Mouse (Mus musculus) adrenal gland, postnatal 4 days (tissue): Measurements from ENCODE around the gene Slc38a9. TPM values are rescaled to one million over a fixed set of nuclear protein-coding genes. Genes with fewer than 3 reads are reported as not detected.
"Not testable (repeated sequence)": the region's sequence is repeated elsewhere in the genome, so short reads cannot be mapped to it uniquely, and the experiment has no call there.

Source experiments
- DNase-seq, 2 experiments: peaks; one replicate each; pipeline ENCODE4 v3.0.0; 2021 to 2022; ENCODE audit warnings: low spot score in 2 of 2, mixed read lengths in 2 of 2
- total RNA-seq, 2 experiments: library from RNA; stranded (reverse); gene quantifications; 2 replicates each; pipeline ENCODE4 v1.2.3; 2021

Gene Slc38a9
- total RNA-seq, 2 experiments from 2014 or later: 36.8 to 38.6 TPM

DNA sequence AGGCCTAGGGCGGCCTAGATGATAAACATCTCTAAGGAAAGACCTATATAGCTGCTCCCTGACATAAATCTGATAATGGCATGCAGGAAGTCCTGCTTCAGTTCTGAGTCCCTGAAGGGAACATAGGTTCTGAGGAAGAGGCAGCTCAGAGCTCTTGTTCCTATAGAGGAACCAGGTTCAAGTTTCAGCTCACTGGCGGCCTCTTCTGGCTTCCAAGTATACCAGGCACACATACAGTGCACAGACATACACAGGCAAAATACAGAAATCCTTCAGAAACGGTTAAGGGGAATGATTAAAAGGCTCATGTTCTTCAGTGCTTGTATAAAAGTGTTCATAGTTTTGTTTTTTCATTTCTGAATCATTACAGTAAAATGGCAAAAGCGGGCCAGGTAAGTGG is 17.6 kb downstream of the Slc38a9 start:
- no peak for DNase-seq

DNA sequence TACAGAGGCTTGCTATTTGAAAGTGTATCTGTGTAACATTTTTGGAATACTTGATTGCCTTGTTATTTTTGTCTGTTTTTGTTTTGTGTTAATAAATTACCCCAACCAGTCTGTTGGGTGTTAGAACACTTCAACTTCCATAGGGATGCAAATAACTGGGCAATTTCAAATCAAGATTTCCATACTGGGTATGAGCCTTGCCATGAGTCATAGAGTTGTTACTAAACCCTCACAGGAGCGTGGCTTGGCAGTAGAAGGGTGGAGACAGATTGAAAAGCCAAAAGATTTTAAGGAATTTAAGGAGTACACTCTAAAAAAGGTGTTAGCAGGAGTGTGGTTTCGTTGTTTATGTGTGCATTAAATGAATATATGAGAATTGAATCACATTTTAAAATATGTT is 22.8 kb downstream of the Slc38a9 start:
- no peak for DNase-seq

DNA sequence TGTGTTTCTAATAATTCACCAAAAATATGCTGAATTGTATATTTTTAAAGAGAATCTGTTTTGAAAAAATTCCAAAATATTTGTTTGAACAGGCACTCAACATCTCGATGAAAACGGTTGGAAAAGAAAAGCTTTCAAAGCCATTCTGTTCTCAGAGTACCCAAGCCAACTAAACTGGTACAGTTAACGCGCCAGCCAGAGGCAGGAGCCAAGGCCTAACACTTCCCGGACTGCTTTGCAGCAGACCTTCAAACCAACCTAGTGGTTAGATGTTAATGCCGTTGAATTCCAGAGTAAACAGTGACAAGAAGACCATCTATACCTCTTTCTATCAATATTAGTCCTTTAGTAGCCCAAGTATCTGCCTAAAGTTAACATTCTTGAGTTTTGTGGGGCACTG is 23.4 kb downstream of the Slc38a9 start:
- no peak for DNase-seq

DNA sequence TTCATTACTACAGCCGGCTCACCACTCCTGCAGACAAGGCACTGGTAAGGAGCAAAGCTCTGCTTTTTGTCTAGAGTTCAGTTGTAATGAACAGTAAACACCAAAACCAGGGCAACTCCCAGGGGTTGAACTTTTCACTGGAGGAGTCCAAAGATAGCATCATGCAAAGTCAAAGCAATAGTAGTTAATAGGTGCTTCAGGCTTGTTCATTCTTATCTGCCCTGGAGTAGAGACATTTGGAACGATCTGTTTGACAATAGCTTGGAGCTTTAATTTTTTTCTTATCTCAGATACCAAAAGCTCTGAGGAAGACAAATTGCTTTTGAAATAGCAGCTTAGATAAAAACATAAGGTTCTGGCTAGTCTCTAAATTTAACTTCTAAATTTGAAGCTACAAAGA is 25.6 kb downstream of the Slc38a9 start:
- no peak for DNase-seq

DNA sequence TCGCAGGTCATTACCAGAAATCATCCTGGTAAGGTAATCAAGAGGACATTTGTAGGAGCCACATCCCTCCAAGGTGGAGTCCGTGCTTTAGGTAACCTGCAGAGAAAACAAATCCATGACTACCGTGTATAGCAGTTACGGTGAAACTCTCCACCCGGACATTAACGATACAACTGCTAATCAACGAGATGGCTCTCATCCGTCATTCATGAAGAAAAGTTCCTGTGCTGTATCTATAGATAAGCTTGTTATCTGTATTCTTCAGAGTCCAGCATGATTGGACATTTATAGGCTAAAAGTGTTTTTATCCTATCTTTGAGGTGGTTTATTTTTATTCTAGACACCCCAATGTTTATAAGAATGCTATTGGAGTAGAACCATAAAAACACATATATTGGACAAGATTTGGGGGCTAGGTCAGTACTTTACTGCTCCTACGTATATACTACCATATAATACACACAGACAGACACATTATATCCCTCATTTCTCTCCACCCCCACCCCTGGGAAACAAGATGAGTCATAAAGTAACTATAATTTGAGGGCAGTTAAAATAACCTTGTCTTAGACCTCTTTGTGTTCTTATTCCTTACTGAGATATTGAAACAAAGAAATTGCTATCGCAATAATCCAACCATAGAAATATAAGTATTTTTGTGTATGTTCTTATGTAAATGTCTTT is 32.5 kb downstream of the Slc38a9 start:
- DNase-seq: no peak

DNA sequence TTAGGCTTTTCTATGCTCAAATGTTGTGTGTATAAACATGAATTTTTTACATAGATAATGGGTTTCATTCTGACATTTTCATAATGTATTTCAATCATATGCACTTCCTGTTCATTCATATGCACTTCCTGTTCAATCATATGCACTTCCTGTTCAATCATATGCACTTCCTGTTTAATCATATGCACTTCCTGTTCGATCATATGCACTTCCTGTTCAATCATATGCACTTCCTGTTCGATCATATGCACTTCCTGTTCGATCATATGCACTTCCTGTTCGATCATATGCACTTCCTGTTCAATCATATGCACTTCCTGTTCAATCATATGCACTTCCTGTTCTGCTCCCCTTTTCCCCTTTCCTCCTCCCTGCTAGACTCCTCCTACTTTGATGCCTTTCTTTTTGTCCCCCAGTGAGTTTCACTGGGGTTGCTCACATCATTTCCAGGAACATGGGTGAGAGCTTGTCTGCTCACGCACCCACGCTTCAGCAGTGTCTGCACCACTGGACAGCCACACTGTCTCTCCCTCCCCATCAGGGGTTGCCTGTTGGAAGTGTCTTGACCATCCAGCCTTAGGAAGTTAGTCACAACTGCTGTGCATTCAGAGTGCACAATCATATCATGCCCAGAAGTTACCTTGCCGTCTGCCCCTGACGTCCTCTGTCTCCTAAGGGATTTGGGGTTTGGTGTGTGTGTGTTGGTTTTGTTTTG is 35.1 kb downstream of the Slc38a9 start:
- DNase-seq: no peak

DNA sequence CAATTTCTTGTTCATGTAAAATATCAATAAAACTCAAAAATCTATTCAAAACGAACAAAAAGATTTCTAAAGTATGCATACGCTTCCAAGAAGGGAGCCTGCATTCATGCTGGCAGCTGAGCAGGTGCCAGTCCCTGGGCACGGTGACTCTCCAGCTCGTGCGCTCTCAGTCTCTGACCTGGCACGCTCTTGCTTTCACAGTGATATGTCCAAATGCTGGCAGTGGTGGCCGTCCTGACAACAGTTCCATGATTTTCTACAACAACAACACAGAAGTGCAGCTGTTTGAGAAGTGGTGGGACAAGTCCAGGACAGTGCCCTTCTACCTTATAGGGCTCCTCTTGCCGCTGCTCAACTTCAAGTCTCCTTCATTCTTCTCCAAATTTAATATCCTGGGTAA is 40.7 kb downstream of the Slc38a9 start:
- DNase-seq: no peak

DNA sequence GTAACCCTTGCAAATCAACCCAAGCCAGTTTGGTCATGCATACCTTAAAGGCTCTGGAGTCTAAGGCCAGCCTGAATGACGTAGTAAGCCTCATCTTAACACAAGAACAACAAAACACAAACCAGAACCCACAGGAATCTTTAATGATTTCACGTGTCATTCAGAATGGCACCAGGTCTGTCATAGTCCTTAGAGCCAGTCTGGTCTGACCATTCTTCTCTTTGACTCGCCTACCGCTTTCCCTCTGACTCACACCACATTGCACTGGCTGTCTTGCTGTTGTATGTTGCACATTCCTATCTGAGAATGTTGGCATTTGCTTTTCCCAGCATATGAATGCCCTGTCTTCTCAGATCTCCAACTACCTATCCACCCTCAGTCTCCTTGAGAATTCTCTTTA is 45.8 kb downstream of the Slc38a9 start:
- DNase-seq: no peak

DNA sequence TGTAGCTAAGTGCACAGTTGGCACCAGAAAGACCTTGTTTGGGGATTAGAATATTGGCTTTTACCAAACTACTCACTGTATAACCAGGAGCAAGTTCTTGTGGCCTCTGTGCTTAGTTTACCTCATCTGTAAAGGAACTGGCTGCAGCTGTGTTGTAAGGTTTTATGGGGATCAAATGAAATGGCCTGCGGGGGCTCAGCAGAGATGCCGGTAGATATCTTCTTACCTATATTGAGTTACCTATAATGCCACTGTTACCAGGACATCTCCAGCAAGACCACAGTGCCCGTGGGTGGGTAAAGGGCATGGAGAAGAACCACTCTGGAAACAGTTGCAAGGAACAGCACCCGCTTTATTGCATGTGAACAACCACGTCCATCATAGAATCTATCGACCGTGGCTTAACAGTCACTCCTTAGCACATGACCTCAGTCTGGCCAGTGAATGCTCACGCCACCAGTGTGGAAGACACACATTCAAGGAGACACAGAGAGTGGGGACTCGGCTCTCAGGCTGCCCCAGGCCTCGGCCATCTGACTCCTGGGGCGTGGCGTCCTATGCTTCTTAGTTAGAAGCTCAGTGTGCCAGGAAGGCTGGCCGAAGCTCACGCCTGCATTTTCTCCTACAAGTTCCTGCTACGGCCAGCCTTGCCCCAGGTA is 59.7 kb downstream of the Slc38a9 start:
- no peak for DNase-seq

DNA sequence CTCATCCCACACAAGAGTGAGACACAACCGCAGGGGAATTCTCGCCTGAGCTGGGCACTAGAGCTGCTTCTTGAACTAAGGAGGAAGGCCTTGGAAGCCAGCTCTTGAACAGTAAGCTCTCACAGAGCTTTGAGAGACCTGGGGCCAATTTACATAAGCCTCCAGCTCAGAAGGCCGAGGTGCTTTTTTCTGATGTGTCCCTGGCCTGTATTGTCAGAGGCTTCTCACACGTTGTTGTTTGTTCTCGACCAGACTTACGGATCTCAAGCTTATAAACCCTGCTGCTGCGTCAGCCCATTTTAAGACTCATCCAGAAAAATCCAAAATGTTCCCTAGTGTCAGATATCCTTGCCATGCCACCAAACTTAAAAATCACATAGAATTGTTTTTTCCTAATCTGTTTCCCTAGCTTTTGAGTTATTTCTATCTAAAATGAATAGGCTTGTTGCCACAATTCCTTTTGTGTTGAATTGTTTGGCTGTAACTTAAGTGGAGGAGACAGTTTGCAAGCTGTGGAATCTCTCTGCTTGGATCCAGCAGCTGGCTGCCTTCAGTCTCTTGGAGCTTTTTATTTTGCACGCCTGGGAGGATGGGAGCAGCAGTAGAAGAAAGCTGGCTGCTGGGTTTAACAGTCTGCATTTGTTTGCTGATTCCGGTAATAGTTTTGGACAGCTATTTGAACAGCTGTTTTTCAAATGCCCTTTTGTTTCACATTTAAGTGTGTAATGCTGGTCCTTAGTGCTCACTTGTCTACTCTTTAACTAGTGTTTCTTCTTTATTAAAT is 61.6 kb downstream of the Slc38a9 start:
- DNase-seq: no peak

DNA sequence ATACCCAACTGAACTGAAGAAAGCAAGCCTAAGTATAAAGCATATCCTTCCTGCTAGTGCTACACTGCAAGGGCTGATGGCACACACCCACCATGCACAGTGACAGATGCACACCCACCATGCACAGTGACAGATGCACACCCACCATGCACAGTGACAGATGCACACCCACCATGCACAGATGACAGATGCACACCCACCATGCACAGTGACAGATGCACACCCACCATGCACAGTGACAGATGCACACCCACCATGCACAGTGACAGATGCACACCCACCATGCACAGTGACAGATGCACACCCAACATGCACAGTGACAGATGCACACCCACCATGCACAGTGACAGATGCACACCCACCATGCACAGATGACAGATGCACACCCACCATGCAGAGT is 63.7 kb downstream of the Slc38a9 start:
- DNase-seq: not testable (repeated sequence)

DNA sequence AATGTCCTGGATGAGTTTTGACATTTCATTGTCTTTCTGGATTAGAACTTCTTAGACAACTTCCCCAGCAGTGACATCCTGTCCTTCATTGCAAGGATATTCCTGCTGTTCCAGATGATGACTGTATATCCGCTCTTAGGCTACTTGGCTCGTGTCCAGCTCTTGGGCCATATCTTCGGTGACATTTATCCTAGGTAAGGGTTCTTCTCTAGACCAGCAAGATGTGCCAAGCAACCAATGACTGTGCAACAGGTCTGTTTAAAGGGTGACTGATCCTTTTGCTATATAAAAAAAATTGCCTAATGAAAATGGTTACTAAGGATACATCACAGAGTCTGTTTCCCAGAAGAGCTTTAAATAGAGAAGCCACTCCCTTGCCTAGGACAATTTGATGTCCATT is 65.5 kb downstream of the Slc38a9 start:
- no peak for DNase-seq

DNA sequence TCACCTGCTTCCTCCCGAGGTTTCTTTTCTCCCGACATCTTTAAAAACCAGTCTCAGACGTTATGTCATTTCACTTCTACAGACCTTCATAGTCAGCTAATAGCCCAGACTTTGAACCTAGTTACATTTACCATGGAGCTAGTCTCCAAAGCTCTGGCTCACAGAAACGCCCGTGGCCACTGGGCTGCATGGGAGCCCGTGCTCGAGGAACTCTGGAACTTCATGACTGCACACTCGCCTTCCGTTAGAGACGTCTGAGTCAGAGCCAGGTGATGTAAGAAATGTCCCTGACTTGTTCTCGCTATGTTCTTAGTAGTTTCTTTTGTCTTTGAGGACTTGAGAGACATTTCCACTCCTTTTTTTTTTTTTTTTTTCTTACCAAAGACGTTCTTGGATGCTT is 72.8 kb downstream of the Slc38a9 start:
- no peak for DNase-seq

DNA sequence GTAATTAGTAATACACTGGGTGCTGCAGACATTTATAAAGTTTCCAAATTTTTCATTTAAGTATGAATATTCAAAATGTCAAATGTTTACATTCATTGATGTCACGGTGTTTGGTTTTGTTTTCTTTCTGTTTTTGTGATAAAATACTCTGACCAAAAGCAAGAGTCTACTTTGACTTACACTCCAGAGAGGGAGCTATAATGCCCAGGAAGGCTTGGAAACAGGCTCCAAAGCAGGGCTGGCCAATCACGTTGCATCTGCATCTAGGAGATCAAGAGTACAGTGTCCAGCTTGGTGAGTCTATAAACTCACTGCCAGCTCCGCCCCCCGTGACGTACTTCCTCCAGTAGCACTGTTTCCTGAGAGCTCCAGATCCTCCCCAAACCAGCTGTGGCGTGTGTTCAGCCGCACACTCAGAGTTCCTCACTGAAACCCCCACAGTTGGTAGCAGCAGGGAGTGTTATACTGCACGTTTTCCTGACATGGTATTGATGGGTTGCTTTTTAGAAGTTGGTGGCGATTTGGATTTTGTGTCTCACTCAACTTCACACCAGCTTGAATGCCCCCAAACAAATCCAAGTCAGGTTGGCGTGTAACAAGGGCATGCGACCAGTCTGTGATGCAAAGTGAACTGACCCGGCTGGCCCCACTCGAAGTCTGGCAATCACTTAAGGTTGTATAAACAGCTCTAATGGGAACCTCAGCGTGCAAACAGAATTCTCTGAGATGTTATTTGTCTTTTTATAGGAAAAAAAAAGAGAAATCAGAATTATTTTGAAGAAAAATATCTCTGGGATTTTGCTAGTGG is 74.6 kb downstream of the Slc38a9 start:
- DNase-seq: no peak

DNA sequence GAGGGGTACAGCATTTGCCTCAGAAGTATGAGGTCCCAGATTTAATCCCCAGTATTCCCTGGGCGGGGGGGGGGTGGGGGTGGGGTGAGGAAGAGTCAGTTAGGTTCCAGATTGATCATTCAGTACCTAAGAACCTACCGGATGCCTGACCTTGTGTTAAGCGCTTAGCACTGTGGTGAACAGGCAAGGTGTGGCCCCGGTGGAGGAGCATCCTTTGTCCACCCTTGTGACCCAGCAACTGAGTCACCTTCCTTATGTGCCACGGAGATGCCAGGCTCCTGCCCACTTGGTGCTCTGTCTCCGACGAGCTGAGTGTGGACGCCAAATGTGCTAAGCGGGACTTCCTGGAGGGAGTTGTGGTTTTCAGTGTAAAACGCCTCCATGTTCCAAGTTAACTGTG is 75.9 kb downstream of the Slc38a9 start:
- no peak for DNase-seq

DNA sequence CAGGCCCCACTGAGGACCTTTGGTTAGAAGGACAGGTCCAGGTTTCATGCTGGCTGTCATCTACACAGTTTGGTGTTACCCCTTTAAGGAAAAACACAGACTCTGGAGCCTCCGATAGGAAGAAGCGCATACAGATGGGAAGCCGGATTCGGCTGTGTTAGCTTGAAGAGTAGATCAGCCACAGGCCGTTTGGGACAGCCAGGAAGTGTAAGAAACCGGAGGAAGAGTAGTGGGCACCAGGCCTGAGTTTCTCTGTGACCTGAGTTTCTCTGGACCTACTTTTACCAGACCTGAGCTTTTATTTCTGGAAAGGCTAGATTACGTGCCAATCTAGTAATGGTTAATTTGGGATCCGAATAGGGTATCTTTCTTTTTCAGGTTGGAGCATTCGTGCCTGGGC is 76.6 kb downstream of the Slc38a9 start:
- no peak for DNase-seq

DNA sequence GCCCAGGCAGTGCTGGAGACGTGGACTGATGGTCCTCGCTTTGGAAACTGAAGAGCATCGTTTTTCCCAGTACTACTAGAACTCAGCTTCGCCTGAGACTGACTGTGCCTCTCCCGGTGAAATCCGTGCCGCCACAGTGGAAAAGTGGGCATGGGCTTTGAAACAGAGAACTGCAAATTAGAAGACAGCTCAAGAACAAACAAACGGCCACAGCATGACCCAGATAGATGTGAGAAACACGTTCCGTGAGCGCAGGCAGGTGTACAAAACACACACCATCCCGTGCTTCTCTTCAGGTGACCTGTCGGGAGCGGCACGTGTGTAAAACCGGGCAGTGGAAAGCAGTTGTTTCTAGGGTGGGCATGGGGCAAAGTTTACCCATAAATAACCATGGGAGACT is 77.5 kb downstream of the Slc38a9 start:
- DNase-seq: no peak

DNA sequence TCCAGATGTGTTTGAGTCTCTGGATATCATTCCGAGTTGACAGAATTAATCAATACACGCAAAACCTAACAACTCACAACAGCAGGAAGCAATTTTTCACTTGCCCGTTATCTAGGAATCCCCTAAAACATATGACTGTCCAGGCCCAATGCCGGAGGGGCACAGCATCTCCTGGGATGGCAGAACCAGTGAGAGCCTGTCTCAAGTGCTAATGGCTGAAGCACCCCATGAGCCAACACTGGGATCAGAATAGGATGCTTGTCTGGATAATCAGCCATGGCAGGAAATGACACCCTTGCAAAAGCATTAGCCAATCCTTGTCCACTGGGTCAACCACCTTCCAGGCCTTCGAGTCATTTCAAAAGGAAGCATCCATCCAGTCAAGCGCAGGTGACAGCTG is 79.5 kb downstream of the Slc38a9 start:
- no peak for DNase-seq

DNA sequence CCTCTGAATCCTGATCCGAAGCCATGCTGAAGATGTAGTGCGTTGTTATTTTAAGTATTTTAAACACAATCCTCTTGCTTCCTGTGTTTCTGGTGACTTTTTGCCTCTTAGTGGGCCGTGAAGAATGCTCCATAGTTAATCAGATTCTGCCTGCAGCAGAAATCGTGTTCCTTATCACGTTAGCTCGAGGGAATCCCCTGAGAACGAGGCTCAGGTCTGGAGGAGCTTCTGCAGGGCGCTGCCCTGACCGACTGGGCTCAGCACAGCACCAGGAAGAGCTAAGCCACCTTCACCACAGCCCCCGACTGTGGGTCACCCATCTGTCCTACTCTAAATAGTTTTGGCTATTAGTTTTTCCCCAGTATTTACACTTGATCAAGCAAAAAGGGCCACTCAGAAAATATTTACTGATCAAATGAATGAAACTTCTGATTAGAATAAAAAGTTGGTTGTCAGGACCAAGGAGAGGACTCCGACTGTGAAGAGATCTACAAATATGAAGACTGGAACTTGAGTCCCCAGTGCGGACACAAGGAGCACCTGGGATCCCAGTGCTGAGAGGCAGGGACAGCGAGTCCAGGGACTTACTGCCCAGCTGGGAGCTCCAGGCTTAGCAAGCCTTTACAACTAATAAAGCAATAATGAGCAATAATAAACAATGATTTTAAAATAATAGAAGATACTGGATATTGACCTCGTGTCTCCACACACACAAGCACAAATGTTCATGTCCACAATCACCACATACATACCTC is 81.7 kb downstream of the Slc38a9 start:
- DNase-seq: no peak

DNA sequence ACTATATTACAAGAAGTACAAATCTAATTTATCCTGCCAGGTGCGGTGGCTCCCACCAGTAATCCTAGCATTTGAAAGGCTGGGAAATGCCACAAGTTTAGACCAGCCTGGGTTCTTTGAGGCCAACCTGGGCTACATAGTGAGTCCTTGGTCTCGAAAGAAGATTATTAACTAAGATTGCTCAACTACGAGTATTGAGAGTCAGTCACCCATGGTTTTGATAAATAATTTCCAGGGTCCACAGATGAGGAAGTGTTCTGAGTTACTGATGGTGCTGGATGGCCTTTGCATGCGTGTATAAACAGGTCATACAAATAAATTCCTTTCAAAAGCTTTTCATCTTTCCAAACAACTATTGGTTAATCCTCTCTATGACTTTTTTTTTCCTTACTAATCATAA is 83.1 kb downstream of the Slc38a9 start:
- no peak for DNase-seq
